Mouse (Mus musculus): ENCODE results near the gene Gm3336. TPM values are rescaled to one million over a fixed set of nuclear protein-coding genes. Genes with fewer than 3 reads are reported as not detected.

The Gm3336 gene
- total and polyA plus RNA-seq, 2 experiments: 0.28 to 1.0 TPM

- H3K4me3 ChIP-seq (ENCODE audit: insufficient read depth, low read depth, low read length): no peak overlapping the region
- no peaks in the 10 kb centered on the region for H3K36me3 ChIP-seq (ENCODE audit: control insufficient read depth, insufficient read depth, low read length)
- H3K79me2 ChIP-seq (ENCODE audit: control insufficient read depth, insufficient read depth, low read length): no peaks in the 10 kb centered on the region
- H3K9ac ChIP-seq (ENCODE audit: low read depth, low read length): no peak overlapping the region
- TF ChIP-seq CTCF (IDR thresholded peaks at IDR 0.05; ENCODE audit: low read depth, low read length): no peak
- no peak for TF ChIP-seq POLR2A (IDR thresholded peaks at IDR 0.05; ENCODE audit: extremely low read depth, insufficient read depth, low read length)
- 48% methylated on average over 1 of the region's 1 CpGs for WGBS
- H3K27ac ChIP-seq (replicated peaks; ENCODE audit: insufficient read depth, low read depth, low read length): no peak overlapping the region
- no peak for DNase-seq (ENCODE audit: extremely low read depth, low read depth, low spot score)
- no peaks in the 10 kb centered on the region for H3K27me3 ChIP-seq (ENCODE audit: control insufficient read depth, insufficient read depth, low read length)
- H3K4me1 ChIP-seq (ENCODE audit: control insufficient read depth, insufficient read depth, low read length): peaks cover 13% of the 10 kb centered on the region
These were observed 43.8 kb downstream of the Gm3336 start for GRCm38 (mm10) chr8:70762118-70762517.

GRCm38 (mm10) chr8:70763354-70763753, 45.0 kb downstream of the Gm3336 start:
- DNase-seq (ENCODE audit: extremely low read depth, low read depth, low spot score): no peak
- Histone ChIP-seq H3K36me3 (ENCODE audit: control insufficient read depth, insufficient read depth, low read length) (no peaks in the 10 kb centered on the region), H3K27ac (replicated peaks; ENCODE audit: insufficient read depth, low read depth, low read length) (peak overlapping the region; percentile 36), H3K27me3 (ENCODE audit: control insufficient read depth, insufficient read depth, low read length) (no peaks in the 10 kb centered on the region), H3K79me2 (ENCODE audit: control insufficient read depth, insufficient read depth, low read length) (no peaks in the 10 kb centered on the region), H3K4me1 (ENCODE audit: control insufficient read depth, insufficient read depth, low read length) (peaks cover 18% of the 10 kb centered on the region), H3K9ac (ENCODE audit: low read depth, low read length) (no peak overlapping the region), H3K4me3 (ENCODE audit: insufficient read depth, low read depth, low read length) (no peak overlapping the region)
- TF ChIP-seq POLR2A (IDR thresholded peaks at IDR 0.05; ENCODE audit: extremely low read depth, insufficient read depth, low read length): no peak
- peak; percentile 88 for TF ChIP-seq CTCF (IDR thresholded peaks at IDR 0.05; ENCODE audit: low read depth, low read length)
- WGBS: 1% methylated on average over 3 of the region's 3 CpGs

GRCm38 (mm10) chr8:70764026-70764425, 45.7 kb downstream of the Gm3336 start:
- peak; percentile 86 for DNase-seq (ENCODE audit: extremely low read depth, low read depth, low spot score)
- Histone ChIP-seq H3K27ac (replicated peaks; ENCODE audit: insufficient read depth, low read depth, low read length) (peak overlapping the region; percentile 36), H3K79me2 (ENCODE audit: control insufficient read depth, insufficient read depth, low read length) (no peaks in the 10 kb centered on the region), H3K27me3 (ENCODE audit: control insufficient read depth, insufficient read depth, low read length) (no peaks in the 10 kb centered on the region), H3K36me3 (ENCODE audit: control insufficient read depth, insufficient read depth, low read length) (no peaks in the 10 kb centered on the region), H3K4me3 (ENCODE audit: insufficient read depth, low read depth, low read length) (peak overlapping the region; percentile 10; the same call in 1 of the 2 replicates), H3K9ac (ENCODE audit: low read depth, low read length) (peak overlapping the region; percentile 56), H3K4me1 (ENCODE audit: control insufficient read depth, insufficient read depth, low read length) (peaks cover 16% of the 10 kb centered on the region)
- TF ChIP-seq POLR2A (IDR thresholded peaks at IDR 0.05; ENCODE audit: extremely low read depth, insufficient read depth, low read length) (0 out of 2 replicates have a peak, but pooled peaks have one; percentile 15), CTCF (IDR thresholded peaks at IDR 0.05; ENCODE audit: low read depth, low read length) (no peak)
- WGBS: 31% methylated on average over 8 of the region's 8 CpGs

- Histone ChIP-seq H3K27ac (replicated peaks; ENCODE audit: insufficient read depth, low read depth, low read length) (no peak overlapping the region), H3K36me3 (ENCODE audit: control insufficient read depth, insufficient read depth, low read length) (no peaks in the 10 kb centered on the region), H3K4me1 (ENCODE audit: control insufficient read depth, insufficient read depth, low read length) (peaks cover 16% of the 10 kb centered on the region), H3K27me3 (ENCODE audit: control insufficient read depth, insufficient read depth, low read length) (no peaks in the 10 kb centered on the region), H3K79me2 (ENCODE audit: control insufficient read depth, insufficient read depth, low read length) (no peaks in the 10 kb centered on the region), H3K4me3 (ENCODE audit: insufficient read depth, low read depth, low read length) (no peak overlapping the region), H3K9ac (ENCODE audit: low read depth, low read length) (no peak overlapping the region)
- TF ChIP-seq POLR2A (IDR thresholded peaks at IDR 0.05; ENCODE audit: extremely low read depth, insufficient read depth, low read length) (no peak), CTCF (IDR thresholded peaks at IDR 0.05; ENCODE audit: low read depth, low read length) (no peak)
- WGBS: 94% methylated on average over 13 of the region's 13 CpGs
- DNase-seq (ENCODE audit: extremely low read depth, low read depth, low spot score): no peak
These were observed 46.3 kb downstream of the Gm3336 start for GRCm38 (mm10) chr8:70764676-70765075.

GRCm38 (mm10) chr8:70765329-70765728, 47.0 kb downstream of the Gm3336 start:
- Histone ChIP-seq H3K27ac (replicated peaks; ENCODE audit: insufficient read depth, low read depth, low read length) (no peak overlapping the region), H3K4me3 (ENCODE audit: insufficient read depth, low read depth, low read length) (no peak overlapping the region), H3K4me1 (ENCODE audit: control insufficient read depth, insufficient read depth, low read length) (peaks cover 12% of the 10 kb centered on the region; the same call in 1 of the 2 replicates), H3K27me3 (ENCODE audit: control insufficient read depth, insufficient read depth, low read length) (no peaks in the 10 kb centered on the region), H3K9ac (ENCODE audit: low read depth, low read length) (no peak overlapping the region), H3K36me3 (ENCODE audit: control insufficient read depth, insufficient read depth, low read length) (no peaks in the 10 kb centered on the region), H3K79me2 (ENCODE audit: control insufficient read depth, insufficient read depth, low read length) (no peaks in the 10 kb centered on the region)
- 65% methylated on average over 9 of the region's 9 CpGs for WGBS
- TF ChIP-seq POLR2A (IDR thresholded peaks at IDR 0.05; ENCODE audit: extremely low read depth, insufficient read depth, low read length): no peak
- no peak for TF ChIP-seq CTCF (IDR thresholded peaks at IDR 0.05; ENCODE audit: low read depth, low read length)
- DNase-seq (ENCODE audit: extremely low read depth, low read depth, low spot score): no peak

GRCm38 (mm10) chr8:70765838-70766570, 47.7 kb downstream of the Gm3336 start:
- H3K36me3 ChIP-seq (ENCODE audit: control insufficient read depth, insufficient read depth, low read length): no peaks in the 10 kb centered on the region
- no peak for DNase-seq (ENCODE audit: extremely low read depth, low read depth, low spot score)
- H3K27ac ChIP-seq (replicated peaks; ENCODE audit: insufficient read depth, low read depth, low read length): peak overlapping the region; percentile 24
- no peaks in the 10 kb centered on the region for H3K79me2 ChIP-seq (ENCODE audit: control insufficient read depth, insufficient read depth, low read length)
- H3K4me3 ChIP-seq (ENCODE audit: insufficient read depth, low read depth, low read length): peak overlapping the region; percentile 61
- H3K9ac ChIP-seq (ENCODE audit: low read depth, low read length): peak overlapping the region; percentile 64
- H3K4me1 ChIP-seq (ENCODE audit: control insufficient read depth, insufficient read depth, low read length): peaks cover 12% of the 10 kb centered on the region; the same call in 1 of the 2 replicates
- TF ChIP-seq CTCF (IDR thresholded peaks at IDR 0.05; ENCODE audit: low read depth, low read length) (no peak), POLR2A (IDR thresholded peaks at IDR 0.05; ENCODE audit: extremely low read depth, insufficient read depth, low read length) (no peak)
- no peaks in the 10 kb centered on the region for H3K27me3 ChIP-seq (ENCODE audit: control insufficient read depth, insufficient read depth, low read length)
- 20% methylated on average over 34 of the region's 34 CpGs for WGBS

All from liver, adult 2 months (tissue).